Mouse (Mus musculus) liver, embryonic 13.5 days (tissue): ENCODE measurements around the gene Stk24. TPM values are rescaled to one million over a fixed set of nuclear protein-coding genes. Genes with fewer than 3 reads are reported as not detected.

Source experiments
- ATAC-seq: fragments of 200-750 bp; cut with Nextera tagmentation; 2 replicates; pipeline ENCODE4 v1.8.0; 2017; ENCODE audit warnings: low read depth, mild to moderate bottlenecking, moderate number of reproducible peaks, moderate library complexity
- DNase-seq: peaks from one replicate; pipeline ENCODE4 v3.0.0; 2022
- H3K27ac ChIP-seq: fragments of 300-500 bp; sonication (generic); 2 replicates; pipeline ENCODE4 v1.5.1; 2015; ENCODE audit warnings: moderate library complexity, mild to moderate bottlenecking, inconsistent platforms
- H3K27me3 ChIP-seq: fragments of 300-500 bp; sonication (generic); 2 replicates; pipeline ENCODE4 v1.6.1; 2015; ENCODE audit warnings: mild to moderate bottlenecking, inconsistent platforms
- H3K36me3 ChIP-seq: fragments of 300-500 bp; sonication (generic); 2 replicates; pipeline ENCODE4 v1.6.1; 2015; ENCODE audit warnings: mild to moderate bottlenecking, inconsistent platforms
- H3K4me1 ChIP-seq: fragments of 300-500 bp; sonication (generic); replicated peaks from 2 replicates; pipeline ENCODE4 v1.6.1; 2015; ENCODE audit warnings: inconsistent platforms
- H3K4me2 ChIP-seq: fragments of 300-500 bp; sonication (generic); 2 replicates; pipeline ENCODE4 v1.6.1; 2015; ENCODE audit warnings: inconsistent platforms, mild to moderate bottlenecking, moderate library complexity
- H3K4me3 ChIP-seq: fragments of 300-500 bp; sonication (generic); replicated peaks from 2 replicates; pipeline ENCODE4 v1.5.1; 2015; ENCODE audit warnings: mild to moderate bottlenecking, inconsistent platforms
- H3K9ac ChIP-seq: fragments of 300-500 bp; sonication (generic); 2 replicates; pipeline ENCODE4 v1.6.1; 2015; ENCODE audit warnings: mild to moderate bottlenecking, inconsistent platforms
- H3K9me3 ChIP-seq: fragments of 300-500 bp; sonication (generic); replicated peaks from 2 replicates; pipeline ENCODE4 v1.6.1; 2016; ENCODE audit warnings: inconsistent platforms
- WGBS: fragments of 180-500 bp; shearing (Covaris S2); methylation state at CpG from one replicate; pipeline ENCODE4 v1.1.7; 2015; ENCODE audit not compliant: insufficient replicate concordance; 5-methylcytosine and 5-hydroxymethylcytosine counted together
- polyA plus RNA-seq: library from polyadenylated mRNA; unstranded; fragments of >200 nt; fragmentation: Nextera tagmentation; extraction: Ambion mirVana; gene quantifications from 2 replicates; pipeline ENCODE4 v1.2.1, GENCODE M21; 2015

Gene Stk24
- polyA plus RNA-seq, 1 experiment from 2014 or later: 30.6 TPM

DNA sequence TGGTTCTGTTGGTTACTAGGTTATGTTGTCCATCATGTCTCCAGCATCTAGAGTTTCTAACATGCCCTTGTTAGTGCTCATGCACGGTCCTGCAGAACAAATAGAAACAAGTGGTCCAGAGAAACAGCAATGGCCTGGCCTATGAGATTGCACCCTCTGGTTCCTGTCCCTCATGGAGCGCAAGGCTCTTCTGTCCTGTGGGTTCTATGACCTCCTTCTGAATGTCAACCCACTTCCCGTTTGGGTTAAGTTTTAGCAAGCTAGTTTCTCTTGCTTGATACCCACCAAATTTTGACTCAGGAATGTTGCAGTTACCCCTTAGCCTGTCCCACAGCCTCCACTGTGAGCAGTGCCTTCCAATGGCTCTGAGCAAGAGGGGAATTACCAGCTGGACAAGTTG lies 29.1 kb upstream of the Stk24 start:
- no peak overlapping the region for H3K27ac ChIP-seq
- no peaks in the 10 kb centered on the region for H3K27me3 ChIP-seq
- H3K9ac ChIP-seq: no peak overlapping the region
- H3K4me3 ChIP-seq: no peak overlapping the region
- no peak overlapping the region for H3K4me2 ChIP-seq
- WGBS: 60% methylated on average over 3 of the region's 3 CpGs
- DNase-seq: no peak
- peaks cover 3% of the 10 kb centered on the region; the same call in 1 of the 2 replicates for H3K4me1 ChIP-seq
- ATAC-seq: no peak
- H3K36me3 ChIP-seq: no peaks in the 10 kb centered on the region
- no peaks in the 10 kb centered on the region for H3K9me3 ChIP-seq

- Histone ChIP-seq H3K27ac (no peak overlapping the region), H3K27me3 (no peaks in the 10 kb centered on the region), H3K9me3 (no peaks in the 10 kb centered on the region), H3K4me1 (no peaks in the 10 kb centered on the region), H3K4me2 (no peak overlapping the region), H3K4me3 (no peak overlapping the region), H3K36me3 (no peaks in the 10 kb centered on the region), H3K9ac (no peak overlapping the region)
- ATAC-seq (no peak), DNase-seq (no peak)
- WGBS: 76% methylated on average over 7 of the region's 7 CpGs
Measured at GRCm38 (mm10) chr14:121406943-121407342, 27.1 kb upstream of the Stk24 start.

- H3K4me3 ChIP-seq: peak overlapping the region; percentile 25
- H3K27ac ChIP-seq: no peak overlapping the region
- no peaks in the 10 kb centered on the region for H3K4me1 ChIP-seq
- H3K9me3 ChIP-seq: no peaks in the 10 kb centered on the region
- WGBS: 36% methylated on average over 15 of the region's 15 CpGs
- H3K27me3 ChIP-seq: 0 out of 2 replicates have a peak, but pooled peaks cover 7% of the 10 kb centered on the region
- no peaks in the 10 kb centered on the region for H3K36me3 ChIP-seq
- H3K4me2 ChIP-seq: peak overlapping the region; percentile 55
- no peak overlapping the region for H3K9ac ChIP-seq
- ATAC-seq: no peak
- DNase-seq: no peak
Measured at GRCm38 (mm10) chr14:121405546-121405945, 25.7 kb upstream of the Stk24 start.

DNA sequence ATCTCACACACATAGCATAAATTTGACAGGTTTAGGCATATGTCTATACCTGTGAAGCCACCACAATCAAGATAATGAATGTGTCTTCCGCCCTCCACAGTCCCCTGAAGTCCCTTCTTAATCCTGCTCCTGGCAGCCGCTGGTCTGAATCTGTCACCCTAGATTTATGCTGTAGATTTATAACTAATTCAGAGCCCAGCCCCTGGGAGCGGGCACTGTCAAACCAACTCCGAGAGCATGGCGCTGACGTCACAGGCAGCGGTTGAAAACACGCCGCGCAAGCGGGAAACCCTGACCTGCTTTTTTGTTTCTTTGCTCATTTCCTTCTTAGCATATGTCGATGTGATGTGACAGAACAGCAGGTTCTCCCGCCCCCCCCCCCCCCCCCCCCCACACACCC lies 25.3 kb upstream of the Stk24 start:
- WGBS: 51% methylated on average over 12 of the region's 13 CpGs
- DNase-seq (peak; percentile 9), ATAC-seq (peak; percentile 53; the same call in 1 of the 2 replicates)
- no peak overlapping the region for H3K27ac ChIP-seq
- H3K4me1 ChIP-seq: no peaks in the 10 kb centered on the region
- peak overlapping the region; percentile 25; the same call in 1 of the 2 replicates for H3K4me3 ChIP-seq
- H3K27me3 ChIP-seq: 0 out of 2 replicates have a peak, but pooled peaks cover 10% of the 10 kb centered on the region
- peak overlapping the region; percentile 55 for H3K4me2 ChIP-seq
- H3K36me3 ChIP-seq: no peaks in the 10 kb centered on the region
- no peaks in the 10 kb centered on the region for H3K9me3 ChIP-seq
- no peak overlapping the region for H3K9ac ChIP-seq

DNA sequence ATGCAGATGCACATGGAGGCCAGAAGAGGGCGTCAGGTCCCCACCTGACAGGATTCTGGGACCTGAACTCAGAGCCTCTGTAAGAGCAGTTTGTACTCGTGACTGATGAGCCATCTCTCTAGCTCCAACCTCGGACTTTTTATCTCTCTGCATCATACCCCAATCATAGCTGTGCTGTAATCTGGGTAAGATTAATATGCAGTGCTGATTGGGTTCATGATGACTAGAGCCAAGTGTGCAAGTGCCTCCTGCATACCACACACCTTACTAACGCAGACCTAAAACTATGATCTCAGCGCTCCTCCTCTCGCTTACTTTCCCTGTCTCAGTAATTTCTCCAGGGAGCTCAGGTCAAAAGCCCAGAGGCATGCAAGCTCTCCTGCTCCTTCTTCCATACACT lies 19.9 kb upstream of the Stk24 start:
- no peak for ATAC-seq
- no peaks in the 10 kb centered on the region for H3K4me1 ChIP-seq
- 66% methylated on average over 6 of the region's 6 CpGs for WGBS
- DNase-seq: no peak
- no peak overlapping the region for H3K9ac ChIP-seq
- no peak overlapping the region for H3K4me3 ChIP-seq
- no peak overlapping the region for H3K27ac ChIP-seq
- H3K27me3 ChIP-seq: 0 out of 2 replicates have a peak, but pooled peaks cover 10% of the 10 kb centered on the region
- H3K36me3 ChIP-seq: no peaks in the 10 kb centered on the region
- H3K9me3 ChIP-seq: 0 out of 2 replicates have a peak, but pooled peaks cover 3% of the 10 kb centered on the region
- H3K4me2 ChIP-seq: no peak overlapping the region

GRCm38 (mm10) chr14:121397471-121397870 lies 17.7 kb upstream of the Stk24 start:
- Histone ChIP-seq H3K4me3 (no peak overlapping the region), H3K27me3 (0 out of 2 replicates have a peak, but pooled peaks cover 10% of the 10 kb centered on the region)
- WGBS: 71% methylated on average over 1 of the region's 1 CpGs

DNA sequence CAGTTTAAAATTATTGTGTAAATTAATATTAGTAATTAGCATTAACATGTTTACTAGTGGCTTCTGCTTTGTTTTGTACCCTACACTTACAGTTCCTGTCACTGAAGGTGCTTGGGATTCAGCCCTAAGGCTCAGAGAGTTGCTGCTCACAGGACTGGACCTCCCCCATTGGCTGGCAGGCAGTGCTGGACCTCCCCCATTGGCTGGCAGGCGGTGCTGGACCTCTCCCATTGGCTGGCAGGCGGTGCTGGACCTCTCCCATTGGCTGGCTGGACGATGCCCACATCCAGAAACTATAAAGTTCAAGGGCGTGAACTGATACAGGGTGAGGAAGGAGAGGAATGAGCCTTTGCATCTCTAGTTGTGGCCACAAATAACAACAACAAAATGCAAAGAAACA lies 15.3 kb upstream of the Stk24 start:
- Histone ChIP-seq H3K9me3 (0 out of 2 replicates have a peak, but pooled peaks cover 3% of the 10 kb centered on the region), H3K4me3 (no peak overlapping the region), H3K4me2 (no peak overlapping the region), H3K27me3 (no peaks in the 10 kb centered on the region), H3K4me1 (no peaks in the 10 kb centered on the region), H3K36me3 (no peaks in the 10 kb centered on the region), H3K9ac (no peak overlapping the region), H3K27ac (no peak overlapping the region)
- no peak for DNase-seq
- WGBS: 69% methylated on average over 4 of the region's 4 CpGs
- ATAC-seq: peak; percentile 61

More at GRCm38 (mm10) chr14:121397471-121397870, 17.7 kb upstream of the Stk24 start:
- Histone ChIP-seq H3K36me3 (no peaks in the 10 kb centered on the region), H3K4me1 (no peaks in the 10 kb centered on the region), H3K27ac (no peak overlapping the region), H3K9ac (no peak overlapping the region), H3K9me3 (0 out of 2 replicates have a peak, but pooled peaks cover 3% of the 10 kb centered on the region), H3K4me2 (no peak overlapping the region)
- no peak for ATAC-seq
- DNase-seq: no peak

GRCm38 (mm10) chr14:121391927-121392326 lies 12.1 kb upstream of the Stk24 start:
- Histone ChIP-seq H3K4me2 (no peak overlapping the region), H3K36me3 (no peaks in the 10 kb centered on the region), H3K9me3 (no peaks in the 10 kb centered on the region), H3K27me3 (no peaks in the 10 kb centered on the region), H3K4me1 (no peaks in the 10 kb centered on the region), H3K4me3 (no peak overlapping the region), H3K27ac (no peak overlapping the region), H3K9ac (no peak overlapping the region)
- 82% methylated on average over 5 of the region's 5 CpGs for WGBS
- DNase-seq (no peak), ATAC-seq (no peak)

DNA sequence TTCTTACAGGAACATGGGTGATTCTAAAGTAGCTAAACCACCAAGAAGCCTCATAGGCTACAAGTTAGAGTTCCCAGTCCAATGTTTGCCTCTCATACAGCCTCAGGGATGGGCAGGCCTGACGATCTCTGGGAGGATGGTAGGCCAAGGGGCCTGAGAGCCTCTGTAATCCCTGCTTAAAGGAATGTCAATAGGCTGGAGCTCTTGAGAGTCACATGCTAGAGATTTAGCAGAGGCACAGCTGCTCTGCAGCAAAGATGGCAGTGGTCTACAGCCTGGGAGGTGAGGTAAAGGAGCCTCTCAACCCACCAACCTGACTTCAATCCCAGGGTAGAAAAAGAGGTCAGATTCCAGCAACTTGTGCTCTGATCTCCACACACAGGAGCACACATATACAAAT lies 7.9 kb upstream of the Stk24 start:
- Histone ChIP-seq H3K4me3 (no peak overlapping the region), H3K9me3 (no peaks in the 10 kb centered on the region), H3K9ac (no peak overlapping the region), H3K4me2 (no peak overlapping the region), H3K27me3 (0 out of 2 replicates have a peak, but pooled peaks cover 3% of the 10 kb centered on the region), H3K36me3 (no peaks in the 10 kb centered on the region), H3K27ac (no peak overlapping the region), H3K4me1 (0 out of 2 replicates have a peak, but pooled peaks cover 4% of the 10 kb centered on the region)
- WGBS: 74% methylated on average over 1 of the region's 1 CpGs
- ATAC-seq (no peak), DNase-seq (no peak)

- Histone ChIP-seq H3K4me3 (no peak overlapping the region), H3K27ac (no peak overlapping the region), H3K4me2 (no peak overlapping the region), H3K4me1 (0 out of 2 replicates have a peak, but pooled peaks cover 4% of the 10 kb centered on the region), H3K9ac (no peak overlapping the region), H3K27me3 (0 out of 2 replicates have a peak, but pooled peaks cover 3% of the 10 kb centered on the region), H3K36me3 (no peaks in the 10 kb centered on the region), H3K9me3 (no peaks in the 10 kb centered on the region)
- ATAC-seq: no peak
- 82% methylated on average over 8 of the region's 8 CpGs for WGBS
- DNase-seq: no peak
Measured at GRCm38 (mm10) chr14:121385440-121385839, 5.6 kb upstream of the Stk24 start.

GRCm38 (mm10) chr14:121383801-121384200 lies 4.0 kb upstream of the Stk24 start:
- no peak overlapping the region for H3K27ac ChIP-seq
- WGBS: 63% methylated on average over 3 of the region's 3 CpGs
- ATAC-seq: no peak
- 0 out of 2 replicates have a peak, but pooled peaks cover 3% of the 10 kb centered on the region for H3K27me3 ChIP-seq
- no peaks in the 10 kb centered on the region for H3K36me3 ChIP-seq
- H3K4me3 ChIP-seq: no peak overlapping the region
- H3K9me3 ChIP-seq: no peaks in the 10 kb centered on the region
- no peak overlapping the region for H3K9ac ChIP-seq
- H3K4me2 ChIP-seq: no peak overlapping the region
- peaks cover 14% of the 10 kb centered on the region for H3K4me1 ChIP-seq
- DNase-seq: no peak
